Mouse (Mus musculus) liver, embryonic 12.5 days (tissue): ENCODE results near the gene Rab33b. TPM values are rescaled to one million over a fixed set of nuclear protein-coding genes. Genes with fewer than 3 reads are reported as not detected.

Source experiments
- ATAC-seq: fragments of 200-750 bp; cut with Nextera tagmentation; 2 replicates; pipeline ENCODE4 v1.8.0; 2017; ENCODE audit warnings: moderate number of reproducible peaks, mild to moderate bottlenecking, moderate library complexity
- H3K27ac ChIP-seq: fragments of 300-500 bp; sonication (generic); 2 replicates; pipeline ENCODE4 v1.5.1; 2016; ENCODE audit warnings: mild to moderate bottlenecking
- H3K27me3 ChIP-seq: fragments of 300-500 bp; sonication (generic); replicated peaks from 2 replicates; pipeline ENCODE4 v1.6.1; 2016; ENCODE audit warnings: mild to moderate bottlenecking, moderate library complexity
- H3K36me3 ChIP-seq: fragments of 300-500 bp; sonication (generic); 2 replicates; pipeline ENCODE4 v1.6.1; 2016; ENCODE audit warnings: mild to moderate bottlenecking, moderate library complexity
- H3K4me1 ChIP-seq: fragments of 300-500 bp; sonication (generic); 2 replicates; pipeline ENCODE4 v1.6.1; 2016
- H3K4me2 ChIP-seq: fragments of 300-500 bp; sonication (generic); 2 replicates; pipeline ENCODE4 v1.6.1; 2016; ENCODE audit warnings: mild to moderate bottlenecking, moderate library complexity
- H3K4me3 ChIP-seq: fragments of 300-500 bp; sonication (generic); 2 replicates; pipeline ENCODE4 v1.5.1; 2016; ENCODE audit warnings: mild to moderate bottlenecking, moderate library complexity
- H3K9ac ChIP-seq: fragments of 300-500 bp; sonication (generic); 2 replicates; pipeline ENCODE4 v1.6.1; 2016; ENCODE audit warnings: mild to moderate bottlenecking, moderate library complexity
- H3K9me3 ChIP-seq: fragments of 300-500 bp; sonication (generic); replicated peaks from 2 replicates; pipeline ENCODE4 v1.6.1; 2016; ENCODE audit warnings: mild to moderate bottlenecking, moderate library complexity
- WGBS: fragments of 180-500 bp; shearing (Covaris S2); methylation state at CpG from one replicate; pipeline ENCODE4 v1.1.7; 2016; ENCODE audit not compliant: insufficient replicate concordance; 5-methylcytosine and 5-hydroxymethylcytosine counted together
- polyA plus RNA-seq: library from polyadenylated mRNA; unstranded; fragments of >200 nt; fragmentation: Nextera tagmentation; extraction: Ambion mirVana; gene quantifications from 2 replicates; pipeline ENCODE4 v1.2.1, GENCODE M21; 2016

Gene Rab33b
- polyA plus RNA-seq, 1 experiment from 2014 or later: 7.6 TPM

- WGBS: 81% methylated on average over 19 of the region's 19 CpGs
- Histone ChIP-seq H3K9ac (no peak overlapping the region), H3K4me3 (no peak overlapping the region), H3K4me1 (peaks cover 18% of the 10 kb centered on the region), H3K9me3 (no peaks in the 10 kb centered on the region), H3K27ac (no peak overlapping the region), H3K4me2 (no peak overlapping the region), H3K27me3 (no peaks in the 10 kb centered on the region), H3K36me3 (peaks cover 45% of the 10 kb centered on the region)
- ATAC-seq: no peak
Observed at GRCm38 (mm10) chr3:51544442-51545128, 60.9 kb downstream of the Rab33b start.

Other genes starting within 250 kb of the Rab33b start
- gene Elf2, start 143.3 kb upstream of the Rab33b start, polyA plus RNA-seq: 21.8 and 24.6 TPM in 2 replicates
- 1.3 and 1.7 TPM in 2 replicates for gene Mgarp, start 87.2 kb upstream of the Rab33b start, polyA plus RNA-seq
- gene Ndufc1, start 74.9 kb upstream of the Rab33b start, polyA plus RNA-seq: 539 and 560 TPM in 2 replicates
- 41.9 and 49.9 TPM in 2 replicates for gene Naa15, start 68.8 kb upstream of the Rab33b start, polyA plus RNA-seq
- 1.0 and 1.7 TPM in 2 replicates for gene Setd7, start 77.0 kb downstream of the Rab33b start, polyA plus RNA-seq
- gene Mgst2, start 176.4 kb downstream of the Rab33b start, polyA plus RNA-seq: 14.7 and 16.5 TPM in 2 replicates